Mouse (Mus musculus): ENCODE data around the gene H2-T24.

DNA sequence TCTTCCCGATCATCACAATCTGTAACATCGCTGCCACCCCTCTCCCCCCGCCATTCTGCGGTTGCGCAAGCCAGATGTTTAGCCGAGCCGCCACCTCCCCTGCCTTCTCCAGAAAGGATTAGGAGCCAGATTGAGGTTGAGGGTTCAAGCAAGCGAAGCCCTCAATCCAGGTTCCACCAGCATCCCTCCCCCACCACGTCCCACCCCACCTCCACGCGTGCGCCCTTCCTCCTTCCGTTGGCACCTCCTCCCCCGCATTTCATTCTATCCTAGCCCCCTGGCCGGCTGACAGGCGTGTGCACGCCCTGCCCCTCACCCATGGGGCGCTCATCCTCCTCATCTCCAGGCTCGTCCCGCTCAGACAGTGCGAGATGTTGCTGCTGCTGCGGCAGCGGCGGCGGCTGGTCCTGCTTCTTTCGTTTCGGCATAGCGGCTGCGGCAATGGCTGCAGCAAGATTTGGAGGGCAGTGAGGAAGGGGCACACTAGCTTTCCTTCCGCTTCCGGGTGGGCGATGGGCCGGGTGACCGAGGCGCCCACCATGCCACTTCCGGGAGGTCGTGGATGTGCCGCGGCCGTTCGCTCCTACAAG, 41.5 kb downstream of the H2-T24 start:
- TF ChIP-seq CTCF (conservative IDR thresholded peaks at IDR 0.05; ENCODE audit: low read length), result no peak
- TF ChIP-seq NANOG (IDR thresholded peaks at IDR 0.05; ENCODE audit: borderline replicate concordance, low read length), result no peak

All from E14TG2a.4 (cell line).